Mouse (Mus musculus): ENCODE results near the gene Ncam1. TPM values are rescaled to one million over a fixed set of nuclear protein-coding genes. Genes with fewer than 3 reads are reported as not detected.

The Ncam1 gene
- 373 and 443 TPM in 2 replicates for polyA plus RNA-seq (2014; fragmentation: Nextera tagmentation; extraction: Ambion mirVana)

GRCm38 (mm10) chr9:49798806-49799205 lies at the start of gene Ncam1:
Gene Ncam1, minus strand, starts transcription at chr9:49798925.
- Histone ChIP-seq H3K9ac (replicated peaks; ENCODE audit: low read depth, low read length) (peak within 1 kb of the TSS; percentile 99), H3K4me2 (ENCODE audit: low read depth, low read length) (peak within 1 kb of the TSS; percentile 79), H3K27ac (ENCODE audit: low read depth, low read length) (peak within 1 kb of the TSS; percentile 97), H3K4me3 (ENCODE audit: low read depth, low read length) (peak within 1 kb of the TSS; percentile 97), H3K27me3 (ENCODE audit: control insufficient read depth, insufficient read depth, low read length) (no peaks in the 10 kb centered on the region), H3K4me1 (ENCODE audit: control insufficient read depth, insufficient read depth, low read length) (peaks cover 19% of the 10 kb centered on the region), H3K36me3 (ENCODE audit: control insufficient read depth, insufficient read depth, low read length) (no peaks in the 10 kb centered on the region), H3K9me3 (ENCODE audit: control insufficient read depth, low read length) (no peaks in the 10 kb centered on the region)
- peak; percentile 83 for ATAC-seq (ENCODE audit: low read depth)
- 0% methylated on average over 23 of the region's 23 CpGs for WGBS

- Histone ChIP-seq H3K4me3 (ENCODE audit: low read depth, low read length) (no peak overlapping the region), H3K27me3 (ENCODE audit: control insufficient read depth, insufficient read depth, low read length) (no peaks in the 10 kb centered on the region), H3K27ac (ENCODE audit: low read depth, low read length) (no peak overlapping the region), H3K36me3 (ENCODE audit: control insufficient read depth, insufficient read depth, low read length) (no peaks in the 10 kb centered on the region), H3K9ac (replicated peaks; ENCODE audit: low read depth, low read length) (no peak overlapping the region), H3K9me3 (ENCODE audit: control insufficient read depth, low read length) (no peaks in the 10 kb centered on the region), H3K4me2 (ENCODE audit: low read depth, low read length) (no peak overlapping the region), H3K4me1 (ENCODE audit: control insufficient read depth, insufficient read depth, low read length) (no peaks in the 10 kb centered on the region)
- WGBS: 95% methylated on average over 1 of the region's 1 CpGs
- no peak for ATAC-seq (ENCODE audit: low read depth)
Observed at GRCm38 (mm10) chr9:49834013-49834412, 35.3 kb upstream of the Ncam1 start.

DNA sequence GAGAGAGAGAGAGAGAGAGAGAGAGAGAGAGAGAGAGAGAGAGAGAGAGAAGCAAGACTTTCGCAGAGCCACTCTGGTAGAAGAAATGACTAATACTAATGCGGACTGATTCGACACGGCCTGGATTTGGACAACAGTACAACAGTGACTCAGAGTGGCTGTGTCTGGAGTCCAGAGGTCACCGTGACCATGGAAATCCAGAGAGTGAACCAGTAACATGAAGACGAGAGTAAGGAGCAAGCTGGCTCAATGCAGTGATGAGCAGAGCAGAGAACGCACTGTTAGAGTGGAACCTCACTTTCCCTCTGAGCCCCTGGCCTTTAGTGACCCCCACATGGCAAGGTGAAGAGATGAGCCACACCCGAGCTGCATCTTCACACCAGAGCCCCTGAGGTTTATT lies 28.9 kb upstream of the Ncam1 start:
- Histone ChIP-seq H3K9me3 (ENCODE audit: control insufficient read depth, low read length) (no peaks in the 10 kb centered on the region), H3K27me3 (ENCODE audit: control insufficient read depth, insufficient read depth, low read length) (no peaks in the 10 kb centered on the region), H3K9ac (replicated peaks; ENCODE audit: low read depth, low read length) (no peak overlapping the region), H3K4me2 (ENCODE audit: low read depth, low read length) (no peak overlapping the region), H3K4me1 (ENCODE audit: control insufficient read depth, insufficient read depth, low read length) (no peaks in the 10 kb centered on the region), H3K4me3 (ENCODE audit: low read depth, low read length) (no peak overlapping the region), H3K27ac (ENCODE audit: low read depth, low read length) (no peak overlapping the region), H3K36me3 (ENCODE audit: control insufficient read depth, insufficient read depth, low read length) (no peaks in the 10 kb centered on the region)
- no peak for ATAC-seq (ENCODE audit: low read depth)
- WGBS: 91% methylated on average over 8 of the region's 8 CpGs

DNA sequence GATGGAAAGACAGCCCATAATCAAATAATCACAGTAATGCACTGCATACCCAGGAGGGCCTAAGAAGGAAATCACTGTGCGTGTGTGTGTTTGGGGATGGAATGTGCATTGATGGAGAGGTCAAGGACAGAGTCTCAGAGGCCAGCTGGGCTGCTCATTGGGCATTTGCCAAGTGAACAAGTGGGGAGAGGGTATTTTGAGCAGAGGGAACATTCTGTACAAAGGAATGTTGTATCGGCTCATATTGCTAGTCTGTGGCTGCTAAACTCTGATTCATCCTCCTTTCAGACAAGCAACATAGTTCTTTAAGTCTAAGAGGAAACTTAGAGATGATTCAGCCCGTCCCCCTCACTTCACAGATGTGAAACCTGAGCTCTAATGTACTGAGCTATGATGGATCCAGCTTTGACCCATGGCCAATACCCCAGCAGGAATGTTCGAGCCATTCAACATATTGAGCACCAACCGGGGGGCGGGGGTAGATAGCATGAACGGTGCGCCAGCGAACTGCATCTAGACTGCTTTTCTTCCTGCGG lies 17.5 kb upstream of the Ncam1 start:
- no peaks in the 10 kb centered on the region for H3K27me3 ChIP-seq (ENCODE audit: control insufficient read depth, insufficient read depth, low read length)
- 75% methylated on average over 10 of the region's 10 CpGs for WGBS
- no peaks in the 10 kb centered on the region for H3K4me1 ChIP-seq (ENCODE audit: control insufficient read depth, insufficient read depth, low read length)
- H3K27ac ChIP-seq (ENCODE audit: low read depth, low read length): no peak overlapping the region
- H3K4me3 ChIP-seq (ENCODE audit: low read depth, low read length): no peak overlapping the region
- H3K36me3 ChIP-seq (ENCODE audit: control insufficient read depth, insufficient read depth, low read length): no peaks in the 10 kb centered on the region
- no peak for ATAC-seq (ENCODE audit: low read depth)
- H3K9ac ChIP-seq (replicated peaks; ENCODE audit: low read depth, low read length): no peak overlapping the region
- H3K4me2 ChIP-seq (ENCODE audit: low read depth, low read length): no peak overlapping the region
- H3K9me3 ChIP-seq (ENCODE audit: control insufficient read depth, low read length): no peaks in the 10 kb centered on the region

GRCm38 (mm10) chr9:49814442-49814841 lies 15.7 kb upstream of the Ncam1 start:
- no peak for ATAC-seq (ENCODE audit: low read depth)
- Histone ChIP-seq H3K4me3 (ENCODE audit: low read depth, low read length) (no peak overlapping the region), H3K27ac (ENCODE audit: low read depth, low read length) (no peak overlapping the region), H3K9ac (replicated peaks; ENCODE audit: low read depth, low read length) (no peak overlapping the region), H3K9me3 (ENCODE audit: control insufficient read depth, low read length) (no peaks in the 10 kb centered on the region), H3K27me3 (ENCODE audit: control insufficient read depth, insufficient read depth, low read length) (no peaks in the 10 kb centered on the region), H3K4me1 (ENCODE audit: control insufficient read depth, insufficient read depth, low read length) (no peaks in the 10 kb centered on the region), H3K36me3 (ENCODE audit: control insufficient read depth, insufficient read depth, low read length) (no peaks in the 10 kb centered on the region), H3K4me2 (ENCODE audit: low read depth, low read length) (no peak overlapping the region)
- 89% methylated on average over 2 of the region's 2 CpGs for WGBS

- Histone ChIP-seq H3K36me3 (ENCODE audit: control insufficient read depth, insufficient read depth, low read length) (no peaks in the 10 kb centered on the region), H3K27me3 (ENCODE audit: control insufficient read depth, insufficient read depth, low read length) (no peaks in the 10 kb centered on the region), H3K9ac (replicated peaks; ENCODE audit: low read depth, low read length) (no peak overlapping the region), H3K4me1 (ENCODE audit: control insufficient read depth, insufficient read depth, low read length) (no peaks in the 10 kb centered on the region), H3K9me3 (ENCODE audit: control insufficient read depth, low read length) (no peaks in the 10 kb centered on the region), H3K4me3 (ENCODE audit: low read depth, low read length) (no peak overlapping the region), H3K27ac (ENCODE audit: low read depth, low read length) (no peak overlapping the region), H3K4me2 (ENCODE audit: low read depth, low read length) (no peak overlapping the region)
- WGBS: 69% methylated on average over 3 of the region's 3 CpGs
- ATAC-seq (ENCODE audit: low read depth): no peak
Observed at GRCm38 (mm10) chr9:49803222-49803621, 4.5 kb upstream of the Ncam1 start.

DNA sequence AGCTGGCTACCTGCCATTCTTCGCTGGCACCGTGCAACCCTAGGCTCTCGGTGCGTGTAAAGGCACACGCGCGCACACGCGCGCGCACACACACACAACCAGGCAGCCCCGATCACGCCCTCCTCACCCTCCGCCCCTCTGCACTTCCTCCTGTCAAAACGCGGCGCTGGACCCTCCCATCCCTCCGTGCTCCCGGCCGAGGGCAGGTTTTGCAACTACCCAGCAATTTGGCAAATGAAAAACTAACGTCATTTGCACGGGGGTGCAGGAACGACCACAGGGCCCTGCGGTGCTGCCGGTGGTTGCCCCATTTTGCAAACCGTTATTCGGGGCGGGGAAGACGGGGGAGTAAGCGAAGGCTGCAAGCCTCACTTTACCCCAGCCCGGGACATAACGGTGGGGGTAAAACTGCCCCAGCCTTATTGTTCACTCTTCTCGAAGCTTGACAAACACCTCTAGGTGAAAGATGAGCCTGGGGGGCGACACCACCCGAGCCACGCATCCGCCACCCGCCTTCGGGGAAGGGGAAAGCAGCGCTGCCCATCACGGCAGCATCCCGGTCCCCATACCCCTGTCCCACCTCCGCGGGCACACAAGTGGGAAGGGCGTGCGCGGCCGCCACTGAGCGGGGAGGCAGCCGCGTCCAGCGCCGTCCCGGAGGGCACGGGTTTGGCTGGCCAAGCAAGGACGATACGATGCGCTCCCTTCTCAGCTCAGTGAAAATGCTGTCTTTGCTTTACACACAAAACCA lies 729 bp downstream of the Ncam1 start:
- Histone ChIP-seq H3K4me1 (ENCODE audit: control insufficient read depth, insufficient read depth, low read length) (peaks cover 27% of the 10 kb centered on the region), H3K27me3 (ENCODE audit: control insufficient read depth, insufficient read depth, low read length) (no peaks in the 10 kb centered on the region), H3K27ac (ENCODE audit: low read depth, low read length) (peak overlapping the region; percentile 97), H3K4me3 (ENCODE audit: low read depth, low read length) (peak overlapping the region; percentile 97), H3K9ac (replicated peaks; ENCODE audit: low read depth, low read length) (peak overlapping the region; percentile 99), H3K4me2 (ENCODE audit: low read depth, low read length) (peak overlapping the region; percentile 79), H3K36me3 (ENCODE audit: control insufficient read depth, insufficient read depth, low read length) (no peaks in the 10 kb centered on the region), H3K9me3 (ENCODE audit: control insufficient read depth, low read length) (no peaks in the 10 kb centered on the region)
- ATAC-seq (ENCODE audit: low read depth): peak; percentile 82
- whole genome bisulfite sequencing: under 1% methylated on average over 56 of the region's 58 CpGs

DNA sequence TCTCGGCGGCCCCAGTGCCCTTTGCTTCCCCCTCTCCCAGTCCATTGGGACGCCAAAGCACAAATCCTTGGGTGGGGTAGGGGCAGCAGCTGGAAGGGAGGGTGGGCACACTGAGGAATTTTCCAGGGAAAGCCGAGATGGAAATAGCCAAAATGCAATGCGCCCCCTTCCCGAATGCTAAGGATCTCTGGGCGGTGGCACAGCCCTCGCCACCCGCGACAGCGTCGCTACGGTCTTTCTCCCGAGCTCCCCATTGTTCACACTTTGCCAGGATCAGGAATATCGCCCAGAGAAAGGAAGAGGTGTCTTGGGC lies 1.3 kb downstream of the Ncam1 start:
- 0% methylated on average over 14 of the region's 15 CpGs for WGBS
- Histone ChIP-seq H3K4me2 (ENCODE audit: low read depth, low read length) (peak overlapping the region; percentile 79), H3K9ac (replicated peaks; ENCODE audit: low read depth, low read length) (peak overlapping the region; percentile 99), H3K4me1 (ENCODE audit: control insufficient read depth, insufficient read depth, low read length) (peaks cover 32% of the 10 kb centered on the region), H3K36me3 (ENCODE audit: control insufficient read depth, insufficient read depth, low read length) (no peaks in the 10 kb centered on the region), H3K27me3 (ENCODE audit: control insufficient read depth, insufficient read depth, low read length) (no peaks in the 10 kb centered on the region), H3K9me3 (ENCODE audit: control insufficient read depth, low read length) (no peaks in the 10 kb centered on the region), H3K27ac (ENCODE audit: low read depth, low read length) (peak overlapping the region; percentile 97), H3K4me3 (ENCODE audit: low read depth, low read length) (peak overlapping the region; percentile 97)
- ATAC-seq (ENCODE audit: low read depth): no peak

- peak overlapping the region; percentile 97 for H3K4me3 ChIP-seq (ENCODE audit: low read depth, low read length)
- no peaks in the 10 kb centered on the region for H3K36me3 ChIP-seq (ENCODE audit: control insufficient read depth, insufficient read depth, low read length)
- H3K9ac ChIP-seq (replicated peaks; ENCODE audit: low read depth, low read length): peak overlapping the region; percentile 99
- under 1% methylated on average over 52 of the region's 52 CpGs for WGBS
- peaks cover 33% of the 10 kb centered on the region for H3K4me1 ChIP-seq (ENCODE audit: control insufficient read depth, insufficient read depth, low read length)
- H3K27me3 ChIP-seq (ENCODE audit: control insufficient read depth, insufficient read depth, low read length): no peaks in the 10 kb centered on the region
- peak overlapping the region; percentile 97 for H3K27ac ChIP-seq (ENCODE audit: low read depth, low read length)
- no peaks in the 10 kb centered on the region for H3K9me3 ChIP-seq (ENCODE audit: control insufficient read depth, low read length)
- ATAC-seq (ENCODE audit: low read depth): peak; percentile 84
- H3K4me2 ChIP-seq (ENCODE audit: low read depth, low read length): peak overlapping the region; percentile 79
Observed at GRCm38 (mm10) chr9:49796618-49797507, 1.9 kb downstream of the Ncam1 start.

All from neural tube, embryonic 14.5 days (tissue).